Mouse (Mus musculus) ovary, adult 18-20 months (tissue): Measurements from ENCODE around the gene Utp20.
"Not testable (repeated sequence)": the region's sequence is repeated elsewhere in the genome, so short reads cannot be mapped to it uniquely, and the experiment has no call there.

Source experiments
- DNase-seq: peaks from one replicate; pipeline ENCODE4 v3.0.0; 2022; ENCODE audit warnings: low spot score, mixed read lengths

The Utp20 gene

DNA sequence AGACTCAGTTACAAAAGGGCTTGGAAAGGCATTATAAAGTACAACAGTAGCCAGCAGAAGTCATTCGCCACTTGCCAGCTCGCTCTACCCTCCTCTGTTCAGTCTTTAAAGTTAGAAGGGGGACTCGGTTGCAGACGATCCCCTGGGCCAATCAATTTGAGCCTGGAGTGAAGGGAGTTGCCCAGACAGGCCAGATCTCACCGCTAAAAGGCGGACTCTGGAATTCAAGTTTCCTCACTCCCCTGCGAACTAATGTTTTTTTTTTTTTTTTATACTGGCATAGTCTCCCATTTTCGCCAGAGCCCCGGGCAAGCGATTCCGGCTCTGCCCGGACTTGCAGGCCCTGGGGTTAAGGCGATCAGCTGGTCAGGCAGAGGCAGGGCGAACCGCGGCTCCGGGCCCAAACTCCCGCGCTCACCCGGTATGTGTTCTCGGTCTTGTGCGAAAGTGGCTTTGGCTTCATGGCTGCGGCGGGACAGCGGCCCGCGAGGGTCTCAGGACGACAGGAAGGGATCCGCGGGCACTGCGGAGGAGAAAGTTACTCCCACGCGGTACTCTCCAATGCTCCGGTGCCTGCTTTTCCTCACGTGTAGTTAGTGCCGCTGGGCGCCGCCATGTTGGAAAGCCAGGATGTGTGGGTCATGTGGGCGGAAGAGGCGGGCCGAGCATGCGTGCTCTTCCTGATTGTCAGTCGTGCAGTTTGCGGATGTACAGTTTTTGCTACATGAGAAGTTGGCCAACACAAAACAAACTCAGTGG lies at the start of gene Utp20:
Gene Utp20, minus strand, starts transcription at position 617 of the 759 bp plus-strand sequence.
- DNase-seq: peak; percentile 62

DNA sequence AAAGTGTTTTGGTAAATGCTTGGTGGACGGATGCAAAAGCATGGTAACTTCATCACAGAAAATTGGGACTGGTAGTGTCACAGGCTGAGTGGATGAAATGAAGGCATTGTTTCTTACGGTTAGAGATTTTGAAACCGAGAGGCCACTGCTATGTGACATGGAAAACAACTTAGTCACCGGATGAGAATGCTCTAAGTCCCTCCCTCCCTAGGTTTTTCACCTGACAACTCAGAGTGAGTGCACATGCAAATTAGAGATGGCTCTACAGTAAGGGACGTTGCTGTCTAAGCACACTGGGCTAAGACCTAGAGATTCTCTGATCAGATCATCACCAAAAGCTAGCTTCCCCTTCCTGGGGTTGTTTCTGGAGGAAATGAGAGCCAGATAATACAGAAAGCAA lies 48.3 kb upstream of the Utp20 start:
- DNase-seq: no peak

DNA sequence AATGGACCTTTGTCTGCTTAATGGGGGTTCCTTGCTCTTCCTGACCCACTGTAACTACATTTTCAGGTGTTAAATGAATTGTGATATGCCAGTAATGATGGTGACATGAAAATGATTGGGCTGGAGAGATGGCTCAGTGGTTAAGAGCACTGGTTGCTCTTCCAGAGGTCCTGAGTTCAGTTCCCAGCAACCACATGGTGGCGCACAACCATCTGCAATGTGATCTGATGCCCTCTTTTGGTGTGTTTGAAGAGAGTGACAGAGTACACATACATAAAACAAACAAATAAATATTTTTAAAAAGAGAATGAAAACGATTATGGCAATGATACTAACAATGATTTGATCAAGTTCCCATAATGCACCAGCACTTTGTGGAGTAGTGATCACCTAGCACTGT lies 39.4 kb upstream of the Utp20 start:
- no peak for DNase-seq

DNA sequence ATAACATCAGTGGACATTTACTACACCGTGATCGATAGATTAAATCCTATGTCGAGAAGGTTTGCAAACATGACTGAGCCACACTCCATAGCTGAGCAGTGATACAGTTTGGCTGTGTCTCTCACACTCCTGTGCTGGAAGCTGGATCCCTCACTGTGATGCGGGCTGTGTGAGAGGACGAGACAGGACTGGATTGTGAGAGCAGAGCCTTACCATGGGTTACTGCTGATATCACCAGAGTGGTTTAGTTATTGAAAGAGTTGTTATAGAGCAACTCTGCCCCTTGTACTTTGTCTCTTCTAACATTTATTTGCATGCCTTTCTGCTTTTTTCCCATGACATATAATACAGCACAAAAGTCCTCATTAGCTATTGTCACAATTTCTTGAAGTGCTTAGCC lies 35.7 kb upstream of the Utp20 start:
- no peak for DNase-seq

DNA sequence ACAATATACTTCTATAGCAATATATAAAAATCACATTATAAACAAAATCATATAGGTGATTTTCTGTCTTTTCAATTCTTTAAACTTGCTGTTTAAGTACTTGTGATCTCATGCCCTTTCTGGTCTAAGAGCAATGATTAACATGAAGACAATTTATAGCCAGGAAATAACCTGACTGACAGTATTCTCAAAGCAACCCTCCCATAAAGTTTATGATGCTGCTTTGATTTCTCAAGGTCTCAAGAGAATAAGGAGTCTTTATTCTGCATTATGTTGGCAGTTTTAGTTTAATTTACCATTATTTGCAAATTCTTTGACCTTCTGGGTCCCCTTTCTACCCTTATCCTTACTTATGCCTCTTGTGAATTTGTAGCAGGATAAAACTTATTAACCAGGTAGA lies 34.8 kb upstream of the Utp20 start:
- DNase-seq: no peak

DNA sequence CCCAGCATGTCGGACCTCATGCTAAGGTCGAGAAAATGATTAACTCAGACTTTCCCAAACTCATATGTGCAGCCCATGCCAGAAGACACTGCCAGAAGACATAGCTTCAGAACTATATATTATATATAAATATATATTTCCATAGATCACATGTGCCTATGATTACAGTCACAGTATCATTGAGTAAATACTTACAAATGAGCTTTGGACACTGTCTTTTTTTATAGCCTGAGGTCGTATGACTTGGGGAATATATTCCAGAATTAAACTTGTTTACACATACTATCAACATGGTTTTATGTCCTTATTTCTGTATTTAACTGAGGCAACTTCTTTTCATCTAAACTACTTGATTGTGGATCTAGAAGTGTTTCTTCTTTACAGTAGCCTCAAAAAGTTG lies 34.3 kb upstream of the Utp20 start:
- no peak for DNase-seq

DNA sequence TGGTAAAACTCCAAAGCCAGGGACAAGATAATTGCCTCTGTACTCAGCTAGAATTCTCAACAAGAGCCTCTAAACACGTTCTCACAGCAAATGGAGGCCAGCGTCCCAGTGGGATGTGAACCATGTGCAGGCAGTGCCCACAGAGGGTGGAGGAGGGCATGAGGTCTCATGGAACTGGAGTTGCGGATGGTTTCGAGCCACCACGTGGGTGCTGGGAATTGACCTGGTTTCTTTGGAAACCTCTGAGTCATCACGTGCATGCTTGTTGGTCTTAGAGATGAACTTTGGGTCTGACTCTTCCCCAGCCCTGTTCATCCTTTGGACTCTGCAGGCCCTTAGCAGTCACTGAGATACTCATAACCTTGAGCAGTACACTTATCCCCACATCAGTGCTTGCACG lies 26.7 kb upstream of the Utp20 start:
- no peak for DNase-seq

DNA sequence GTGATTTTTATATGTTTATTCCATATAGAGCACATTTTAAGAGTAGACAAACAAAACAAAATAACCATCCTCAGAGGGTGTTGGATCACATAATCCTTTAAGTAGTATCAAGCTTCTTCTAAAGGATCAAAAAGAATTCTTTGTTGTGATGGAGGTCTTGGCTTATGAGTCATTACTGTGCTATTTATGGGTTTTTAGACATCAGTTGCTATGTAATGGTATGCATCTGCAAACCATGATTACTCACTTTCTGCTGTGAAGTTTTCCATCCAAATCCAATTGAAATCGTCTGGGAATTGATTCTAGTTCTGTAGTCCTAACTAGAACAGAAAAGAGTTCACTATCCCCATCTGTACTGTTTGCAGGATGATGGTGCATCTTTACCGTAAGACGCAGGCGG lies 23.4 kb upstream of the Utp20 start:
- DNase-seq: no peak

DNA sequence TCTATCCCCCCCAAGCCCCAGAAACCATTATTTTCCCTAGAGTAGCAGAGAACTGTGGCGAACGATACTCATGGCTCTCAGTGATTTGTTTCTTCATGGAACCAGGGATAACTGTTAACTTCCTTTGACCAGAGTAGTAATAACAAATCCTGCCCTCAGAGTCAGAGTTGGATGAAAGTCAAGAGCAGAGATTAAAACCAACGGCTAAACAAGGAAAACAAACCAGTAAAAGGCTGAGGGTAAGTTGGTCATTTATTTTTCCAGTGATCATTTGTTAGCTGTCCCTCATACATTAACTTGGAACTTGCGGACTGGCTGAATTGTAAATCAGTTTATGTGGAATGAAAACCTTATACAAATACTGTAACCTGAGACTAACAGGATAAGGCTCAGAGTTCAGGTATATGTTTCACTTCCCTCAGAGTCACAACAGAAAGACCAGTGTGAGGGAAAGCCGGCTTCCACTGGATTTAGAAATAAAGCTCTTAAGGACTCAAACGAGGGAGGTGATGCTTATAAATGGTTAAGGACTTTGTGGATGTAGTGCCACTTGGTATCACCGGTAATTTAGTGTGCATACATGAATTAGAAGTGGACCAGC lies 22.4 kb upstream of the Utp20 start:
- no peak for DNase-seq

DNA sequence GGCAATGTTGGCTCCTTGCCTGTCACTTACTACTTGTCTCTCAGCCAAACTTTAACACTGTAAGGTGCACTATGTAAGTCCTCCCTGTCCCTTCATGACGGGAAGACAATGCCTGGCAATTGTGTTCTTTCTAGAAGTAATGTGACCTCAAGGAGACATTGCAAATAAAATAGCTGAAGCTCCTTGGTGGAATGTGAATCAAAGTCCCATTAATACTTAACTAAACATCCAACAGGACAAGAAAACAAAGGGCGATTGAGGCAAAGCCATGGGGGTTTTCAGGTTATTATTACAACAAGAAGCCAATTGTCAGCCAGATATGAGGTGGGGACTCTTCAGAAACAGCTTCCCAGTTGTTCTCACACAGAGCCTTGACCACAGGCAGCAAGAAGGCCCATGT lies 7.6 kb upstream of the Utp20 start:
- no peak for DNase-seq

DNA sequence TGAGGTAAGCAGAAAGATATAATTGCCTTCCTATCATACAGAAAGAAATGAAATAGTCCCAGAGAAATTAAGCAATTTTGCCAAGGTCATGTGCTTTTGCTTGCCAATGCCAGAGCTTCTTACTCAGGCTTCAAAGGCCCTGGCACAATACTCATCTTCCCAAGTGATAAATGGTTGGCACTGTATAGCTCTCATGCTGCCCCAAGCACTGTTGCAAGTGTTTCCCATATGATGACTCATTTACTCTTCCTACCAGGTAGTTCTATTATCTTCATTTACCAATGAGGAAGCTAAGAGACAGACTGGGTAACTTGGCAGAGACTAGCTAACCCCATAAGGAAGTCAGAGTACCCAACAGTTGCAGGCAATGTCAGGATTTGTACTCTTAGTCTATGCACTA lies 1.8 kb upstream of the Utp20 start:
- DNase-seq: no peak

DNA sequence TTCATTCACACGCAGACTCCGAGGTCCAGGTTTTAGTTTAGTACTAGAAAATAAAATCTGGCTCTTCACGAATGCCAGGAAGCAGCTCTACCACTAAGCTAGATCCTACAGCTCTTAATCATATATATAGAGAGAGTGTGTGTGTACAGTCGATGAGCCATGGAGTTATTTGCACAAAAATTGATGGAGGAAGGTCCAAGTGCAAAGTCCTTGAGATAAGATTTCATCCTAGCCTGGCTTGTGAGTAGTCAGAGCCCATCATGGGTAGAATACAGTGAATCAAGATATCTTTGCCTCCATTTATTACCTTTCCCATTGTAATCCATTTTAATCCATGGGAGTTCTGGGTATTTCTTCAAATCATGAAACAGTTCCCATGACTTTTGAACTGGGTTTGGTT lies 992 bp upstream of the Utp20 start:
- DNase-seq: no peak

DNA sequence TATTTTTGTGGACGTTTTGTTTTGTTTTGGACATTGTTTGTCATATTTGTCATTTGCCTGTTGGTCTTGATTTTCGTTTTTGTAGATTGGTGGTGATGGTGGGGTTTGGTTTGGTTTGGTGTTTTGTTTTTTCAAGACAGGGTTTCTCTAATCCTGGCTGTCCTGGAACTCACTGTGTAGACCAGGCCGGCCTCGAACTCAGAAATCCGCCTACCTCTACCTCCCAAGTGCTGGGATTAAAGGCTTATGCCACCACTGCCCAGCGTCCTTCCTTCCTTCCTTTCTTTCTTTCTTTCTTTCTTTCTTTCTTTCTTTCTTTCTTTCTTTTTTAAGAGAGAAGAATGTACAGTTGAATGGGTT lies 323 bp upstream of the Utp20 start:
- DNase-seq: not testable (repeated sequence)

DNA sequence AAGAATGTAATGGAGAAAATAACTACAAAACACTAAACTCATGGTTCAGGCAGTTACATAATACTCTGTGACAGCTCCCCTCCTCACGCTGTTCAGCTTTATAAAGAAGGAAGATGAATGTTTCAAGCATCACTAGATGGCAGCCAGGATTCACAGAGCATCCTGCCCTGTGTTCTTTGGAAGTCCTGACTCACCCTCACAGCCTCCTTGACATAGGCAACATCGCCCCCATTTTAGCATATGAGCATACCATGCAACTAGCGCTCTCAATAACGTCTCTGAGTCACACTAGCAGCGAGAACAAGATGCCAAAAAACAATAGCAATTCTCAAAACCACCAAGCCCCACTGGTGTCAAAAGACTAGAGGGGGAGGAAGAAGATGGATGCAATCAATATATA lies 9.3 kb downstream of the Utp20 start:
- no peak for DNase-seq

DNA sequence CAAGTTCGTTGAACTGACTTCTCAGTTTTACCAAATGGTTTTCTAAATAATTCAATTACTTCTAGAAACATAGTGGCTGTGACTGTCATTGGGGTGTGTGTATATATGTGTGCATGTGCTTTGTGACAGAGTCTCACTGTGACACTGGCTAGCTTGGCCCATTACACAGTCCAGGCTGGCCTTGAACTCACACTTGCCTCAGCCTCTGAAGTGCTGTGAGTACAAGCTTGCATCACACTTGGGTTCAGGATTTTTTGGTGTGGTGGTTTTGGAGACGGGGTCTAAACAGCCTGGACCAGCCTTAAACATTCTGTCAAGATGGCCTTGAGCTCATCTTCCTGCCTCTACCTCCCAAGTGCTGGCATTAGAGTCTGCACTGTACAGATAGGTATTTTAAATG lies 11.3 kb downstream of the Utp20 start:
- no peak for DNase-seq

DNA sequence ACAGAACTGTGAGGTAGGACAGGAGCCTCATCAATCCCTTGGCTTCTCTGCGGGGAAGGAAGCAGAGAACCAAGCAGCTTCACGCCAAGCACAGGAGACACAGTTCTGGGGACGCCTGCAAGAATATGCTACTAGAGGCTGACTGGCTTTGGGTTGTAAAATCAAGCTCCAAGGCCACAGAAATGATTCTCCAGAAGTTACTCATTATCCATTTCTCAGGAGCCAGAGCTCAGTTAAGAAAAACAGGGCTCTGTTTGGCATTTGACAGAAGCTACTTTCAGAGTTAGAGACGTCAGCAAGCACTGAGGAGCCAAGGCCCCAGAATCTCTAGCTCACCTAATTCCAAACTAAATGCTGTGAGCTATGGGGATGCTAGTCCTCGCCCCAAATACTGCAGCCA lies 14.9 kb downstream of the Utp20 start:
- no peak for DNase-seq

DNA sequence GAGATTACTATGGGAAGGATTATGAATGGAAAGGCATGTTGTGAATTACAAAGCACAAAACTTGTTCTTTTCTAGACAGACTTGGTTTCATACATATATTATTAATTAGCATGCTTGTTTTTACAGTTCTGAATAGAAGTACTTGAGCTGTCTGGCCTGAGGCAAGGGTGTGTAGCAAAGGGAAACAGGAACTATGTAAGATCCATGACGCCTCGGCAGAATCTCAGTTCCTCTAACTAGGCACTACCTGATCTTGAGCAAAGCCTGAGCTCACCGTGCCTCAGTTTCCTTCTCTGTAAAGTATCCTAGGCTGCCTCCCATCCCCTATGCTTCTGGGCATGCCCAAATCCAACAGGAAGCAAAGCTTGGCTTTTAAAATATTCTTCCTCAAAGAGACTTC lies 24.4 kb downstream of the Utp20 start:
- no peak for DNase-seq

DNA sequence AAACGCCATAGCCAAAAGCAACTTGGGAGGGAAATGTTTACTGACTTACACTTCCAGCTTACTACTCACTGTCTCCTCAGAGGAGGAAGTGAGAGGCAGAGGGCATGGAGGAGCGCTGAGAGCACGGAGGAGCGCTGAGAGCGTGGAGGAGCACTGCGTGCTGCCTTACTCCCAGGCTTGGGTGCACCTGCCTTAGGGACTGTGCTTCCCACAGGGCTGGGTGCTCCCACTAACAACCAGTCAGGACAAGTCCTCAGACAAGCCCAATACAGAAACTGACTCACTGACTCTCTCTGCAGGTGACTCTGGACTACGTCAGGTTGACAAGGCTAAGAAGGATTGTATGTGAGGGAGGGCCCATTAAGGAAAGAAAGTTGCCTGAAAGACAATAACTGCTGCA lies 27.2 kb downstream of the Utp20 start:
- no peak for DNase-seq

DNA sequence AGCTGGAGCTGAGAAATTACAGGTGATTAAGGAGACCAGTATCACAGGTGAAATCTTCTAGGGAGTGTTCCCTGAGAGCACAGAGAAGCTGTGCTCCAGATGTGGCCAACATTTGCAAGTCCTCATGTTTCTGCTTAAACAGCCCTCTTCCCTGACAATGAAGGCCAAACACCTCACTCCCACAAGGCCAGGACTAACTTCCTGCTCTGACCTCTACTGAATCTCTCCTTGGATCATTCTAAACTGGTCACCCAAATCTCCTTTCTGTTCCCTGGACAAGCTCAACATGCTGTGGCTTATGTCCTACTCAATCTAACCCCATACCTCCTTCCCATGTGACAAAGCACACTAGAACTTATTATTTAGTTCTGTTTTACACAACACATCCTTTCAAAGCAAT lies 29.2 kb downstream of the Utp20 start:
- no peak for DNase-seq

DNA sequence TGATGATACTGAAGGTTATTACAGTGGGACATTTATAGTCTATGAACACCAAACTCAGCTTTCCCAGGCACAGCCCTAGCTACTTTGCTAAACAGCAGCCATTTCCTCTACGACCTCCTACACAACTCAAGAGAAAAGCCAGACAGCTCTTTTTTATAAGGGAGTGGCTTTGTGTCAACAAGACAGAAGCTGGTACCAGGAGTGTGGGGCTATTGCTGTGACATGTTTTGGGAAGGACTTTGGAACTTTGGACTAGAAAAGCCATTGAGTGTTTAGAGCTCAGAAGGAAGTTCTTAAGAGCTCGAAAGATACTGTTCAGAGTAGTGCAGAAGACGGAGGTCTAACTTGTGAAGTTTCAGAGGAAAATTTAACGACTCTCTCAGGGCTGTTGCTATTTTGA lies 29.7 kb downstream of the Utp20 start:
- DNase-seq: no peak

DNA sequence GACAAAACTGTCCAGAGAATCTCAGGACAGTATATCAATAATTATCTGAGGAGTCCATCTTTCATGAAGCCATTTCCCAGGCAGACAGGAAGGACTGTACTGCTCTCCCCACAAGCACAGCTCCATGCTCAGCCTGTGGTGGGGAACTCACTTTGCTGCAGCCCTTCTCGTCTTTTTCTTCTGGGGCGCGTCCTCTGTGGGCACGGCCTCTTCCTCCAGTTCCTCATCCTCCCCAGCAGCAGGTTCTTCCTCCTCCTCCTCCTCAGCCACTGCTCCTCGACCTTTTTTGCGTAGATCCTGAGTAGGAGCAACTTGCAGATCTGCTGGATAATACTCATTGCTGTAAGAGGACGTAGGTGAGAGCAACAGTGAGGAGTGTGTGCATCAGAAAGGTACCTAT lies 31.4 kb downstream of the Utp20 start:
- DNase-seq: no peak

DNA sequence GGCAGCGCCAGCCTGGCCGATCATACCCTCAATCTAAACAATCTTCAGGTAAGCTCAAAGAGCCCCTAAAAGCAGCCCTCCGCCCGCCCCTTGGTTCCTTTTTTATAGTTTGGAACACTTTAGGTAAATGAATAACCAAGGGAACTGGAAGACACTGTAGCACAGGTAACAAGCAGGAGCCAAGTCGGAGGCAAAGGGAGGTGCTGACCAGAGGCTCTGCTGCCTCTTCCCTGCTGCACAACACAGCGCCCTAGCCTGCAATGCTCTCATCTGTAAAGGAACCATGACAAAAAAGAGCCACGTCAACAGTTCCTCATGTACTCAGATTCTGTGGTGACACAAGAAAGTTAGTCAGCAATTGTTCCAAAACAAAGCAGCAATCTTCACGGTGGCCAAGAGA lies 32.0 kb downstream of the Utp20 start:
- no peak for DNase-seq

DNA sequence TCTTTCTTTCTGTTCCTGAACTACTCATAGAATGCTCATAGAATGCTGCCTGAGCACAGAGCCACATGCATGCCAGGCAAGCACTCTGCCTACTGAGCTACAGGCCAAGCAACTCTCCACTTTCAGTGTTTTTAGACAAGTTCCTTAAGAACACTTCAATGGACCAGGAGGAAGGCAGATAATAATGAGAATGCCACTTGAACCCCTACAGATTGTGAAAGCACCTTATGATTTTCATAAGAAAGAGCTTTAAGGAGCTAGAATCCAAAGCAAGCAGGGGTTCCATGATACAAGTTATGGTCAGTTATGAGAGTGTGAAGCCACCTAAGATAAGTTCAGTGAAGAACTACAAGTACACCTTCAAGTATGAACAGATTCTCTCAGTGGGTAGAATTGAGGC lies 32.9 kb downstream of the Utp20 start:
- no peak for DNase-seq

DNA sequence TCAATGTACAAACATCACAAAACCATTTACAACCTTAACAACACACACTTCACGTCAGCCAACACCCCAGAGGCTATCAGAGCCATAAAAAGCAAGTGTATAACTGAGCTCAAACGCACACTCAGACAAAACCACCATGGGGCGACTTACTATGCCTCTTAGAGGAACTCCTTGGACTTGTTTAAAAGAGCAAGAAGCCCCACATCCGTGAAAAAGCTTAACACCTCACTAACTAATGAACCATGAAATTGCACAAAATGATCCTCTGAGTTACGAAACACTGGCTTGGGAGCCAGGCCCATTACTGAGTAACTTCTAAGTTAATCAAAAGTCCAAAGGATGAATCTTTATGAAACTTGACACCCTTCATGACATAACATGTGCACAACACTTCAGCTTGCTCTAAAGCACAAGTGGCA lies 42.1 kb downstream of the Utp20 start:
- no peak for DNase-seq
